Mouse (Mus musculus): ENCODE data around the gene Hist2h2aa1.
"Not testable (repeated sequence)": the region's sequence is repeated elsewhere in the genome, so short reads cannot be mapped to it uniquely, and the experiment has no call there.

Hist2h2aa1 gene

DNA sequence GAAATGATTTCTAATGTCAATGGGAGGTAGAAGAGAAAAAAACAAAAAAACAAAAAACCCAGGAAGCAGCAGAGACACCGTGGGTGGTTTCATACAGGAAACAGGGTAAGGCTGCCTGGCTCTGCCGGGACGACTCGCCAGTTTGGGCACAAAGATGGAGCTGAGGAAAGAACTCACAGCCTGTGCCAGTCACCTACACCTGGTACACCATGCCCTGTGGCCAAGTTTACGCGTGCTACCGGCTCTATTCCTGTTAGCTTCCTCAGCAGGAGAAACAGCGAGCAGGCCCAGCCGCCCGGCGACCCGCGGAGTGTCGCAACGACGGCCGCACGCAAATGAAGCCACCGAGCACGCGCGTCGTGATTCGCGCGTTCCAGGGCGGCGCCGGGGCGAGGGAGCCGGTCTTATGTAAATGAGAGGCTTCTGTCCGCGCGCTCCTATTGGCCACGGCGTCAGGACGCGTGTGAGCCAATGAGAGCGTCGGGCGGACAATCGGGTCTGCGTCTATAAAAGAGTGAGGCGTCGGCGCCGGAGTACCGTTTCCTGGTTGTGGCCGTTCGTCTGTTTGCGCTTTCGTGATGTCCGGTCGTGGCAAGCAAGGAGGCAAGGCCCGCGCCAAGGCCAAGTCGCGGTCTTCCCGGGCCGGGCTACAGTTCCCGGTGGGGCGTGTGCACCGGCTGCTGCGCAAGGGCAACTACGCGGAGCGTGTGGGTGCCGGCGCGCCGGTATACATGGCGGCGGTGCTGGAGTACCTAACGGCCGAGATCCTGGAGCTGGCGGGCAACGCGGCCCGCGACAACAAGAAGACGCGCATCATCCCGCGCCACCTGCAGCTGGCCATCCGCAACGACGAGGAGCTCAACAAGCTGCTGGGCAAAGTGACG lies at the start of gene Hist2h2aa1:
TSS of gene Hist2h2aa1 (plus strand) at position 495 of the 884 bp plus-strand sequence.
- peak; percentile 84 for DNase-seq (ENCODE audit: low spot score)

DNA sequence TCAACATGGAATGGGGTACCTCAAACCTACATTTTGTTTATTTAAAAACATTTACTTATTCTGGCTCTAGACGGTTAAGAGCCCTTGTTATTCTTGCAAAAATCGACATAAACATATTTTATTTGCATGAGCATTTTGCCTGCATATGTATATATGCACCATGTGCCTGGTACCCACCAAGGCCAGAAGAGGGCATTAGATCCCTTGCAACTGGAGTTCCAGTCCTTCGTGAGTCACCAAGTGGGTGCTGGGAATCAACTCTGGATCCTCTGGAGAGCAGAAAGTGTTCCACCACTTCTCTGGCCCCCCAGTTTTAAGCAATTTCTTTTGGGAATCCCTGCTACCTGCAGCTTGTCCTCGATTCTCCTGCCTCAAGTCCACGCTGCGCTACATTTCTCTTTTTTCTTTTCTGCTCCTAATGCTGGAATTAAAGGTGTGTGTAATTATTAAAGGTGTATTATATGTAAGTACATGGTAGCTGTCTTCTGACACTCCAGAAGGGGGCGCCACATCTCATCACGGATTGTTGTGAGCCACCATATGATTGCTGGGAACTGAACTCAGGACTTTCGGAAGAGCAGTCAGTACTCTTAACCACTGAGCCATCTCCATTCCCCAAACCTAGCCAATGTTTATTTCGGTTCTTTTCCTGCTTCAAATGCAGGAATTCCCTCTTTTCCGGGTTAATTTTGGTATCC lies 49.5 kb upstream of the Hist2h2aa1 start:
- no peak for DNase-seq (ENCODE audit: low spot score)

GRCm38 (mm10) chr3:96196437-96197128 lies 48.7 kb upstream of the Hist2h2aa1 start:
- DNase-seq (ENCODE audit: low spot score): no peak

DNA sequence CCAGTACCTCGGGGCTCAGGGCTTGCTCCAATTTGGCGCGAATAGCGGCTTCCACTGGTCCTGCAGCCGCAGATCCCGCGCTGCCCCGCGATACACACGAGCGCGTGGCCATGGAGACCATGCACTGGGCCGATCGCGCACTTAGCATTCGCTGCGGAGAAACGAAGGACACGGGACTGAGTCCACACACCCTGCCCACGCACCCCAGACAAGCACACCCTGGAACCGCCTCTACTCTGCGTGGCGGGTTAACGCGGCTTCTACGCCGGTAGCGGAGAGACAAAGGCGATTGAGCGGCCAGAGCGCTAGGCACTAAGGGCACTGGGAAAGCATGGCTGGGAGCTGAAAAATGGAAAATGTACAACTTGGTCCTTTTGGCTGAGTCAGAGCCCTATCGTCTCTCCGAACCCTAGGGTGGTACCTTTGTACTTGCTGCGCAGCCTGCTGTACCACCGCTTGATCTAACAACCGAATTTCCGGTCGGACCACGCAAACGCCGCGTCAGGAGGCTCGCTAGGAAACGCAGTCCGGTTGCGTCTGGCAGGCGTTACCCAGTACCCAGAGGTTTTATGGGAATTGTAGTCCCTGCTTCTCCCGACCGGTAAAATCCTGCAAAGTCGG lies 48.1 kb upstream of the Hist2h2aa1 start:
- peak; percentile 85 for DNase-seq (ENCODE audit: low spot score)

DNA sequence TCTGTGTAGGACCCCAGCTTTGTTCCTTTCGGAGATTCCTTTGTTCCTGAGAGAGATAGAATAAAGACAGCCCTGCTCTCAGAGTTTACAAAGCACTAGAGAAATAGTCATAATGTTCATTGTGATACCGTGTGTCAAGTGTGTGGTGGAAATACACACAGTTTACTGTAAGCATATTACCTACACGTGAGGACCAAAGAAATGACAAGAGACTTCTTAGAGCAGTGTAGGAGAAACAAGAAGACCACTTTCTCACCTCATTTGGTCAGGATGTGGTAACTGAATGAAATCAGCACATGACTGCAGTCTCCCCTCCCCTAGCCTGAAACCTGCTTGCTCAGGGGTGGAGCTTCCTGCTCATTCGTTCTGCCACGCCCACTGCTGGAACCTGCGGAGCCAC lies 47.1 kb upstream of the Hist2h2aa1 start:
- no peak for DNase-seq (ENCODE audit: low spot score)

DNA sequence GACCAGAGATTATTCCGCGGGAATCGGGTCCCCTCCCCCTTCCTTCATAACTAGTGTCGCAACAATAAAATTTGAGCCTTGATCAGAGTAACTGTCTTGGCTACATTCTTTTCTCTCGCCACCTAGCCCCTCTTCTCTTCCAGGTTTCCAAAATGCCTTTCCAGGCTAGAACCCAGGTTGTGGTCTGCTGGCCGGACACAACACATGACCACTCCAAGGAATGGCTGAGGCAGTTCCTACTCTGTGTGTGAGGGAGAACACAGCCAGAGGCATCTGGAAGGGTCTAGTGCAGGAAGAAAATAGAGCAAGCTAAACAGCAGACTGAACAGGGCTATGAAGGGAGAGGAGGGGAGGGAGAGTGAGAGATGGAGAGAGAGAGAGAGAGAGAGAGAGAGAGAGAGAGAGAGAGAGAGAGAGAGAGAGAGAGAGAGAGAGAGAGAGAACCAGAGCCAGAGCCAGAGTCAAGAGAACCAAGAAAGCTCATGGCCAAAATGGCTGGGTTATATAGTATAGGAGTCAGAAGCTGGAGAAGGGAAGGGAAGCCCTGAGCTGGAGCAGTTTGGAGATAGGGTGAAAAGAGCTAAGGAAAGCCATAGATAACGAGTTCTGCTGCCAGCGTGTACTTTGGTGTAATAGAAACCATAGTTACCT lies 46.6 kb upstream of the Hist2h2aa1 start:
- DNase-seq (ENCODE audit: low spot score): not testable (repeated sequence)

DNA sequence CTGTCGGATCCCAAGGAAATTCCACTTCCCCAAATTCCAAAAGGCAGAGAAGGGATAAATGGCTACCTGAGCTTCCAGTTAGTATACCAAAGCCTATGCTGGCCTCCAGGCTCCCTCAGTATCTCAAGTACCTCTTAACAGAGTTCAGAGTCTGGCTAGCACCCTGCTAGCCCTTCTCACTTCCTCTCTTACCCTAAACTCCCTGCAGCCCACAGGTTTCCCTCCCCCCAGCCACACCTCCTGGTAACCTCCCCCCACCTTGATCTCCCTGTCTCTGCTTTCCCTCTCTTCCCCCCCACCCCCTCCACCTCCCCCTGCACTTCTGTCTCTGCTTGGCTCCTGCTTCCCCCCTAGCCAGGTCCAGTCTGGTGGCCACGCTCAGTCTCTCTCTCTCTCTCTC lies 45.6 kb upstream of the Hist2h2aa1 start:
- DNase-seq (ENCODE audit: low spot score): no peak

DNA sequence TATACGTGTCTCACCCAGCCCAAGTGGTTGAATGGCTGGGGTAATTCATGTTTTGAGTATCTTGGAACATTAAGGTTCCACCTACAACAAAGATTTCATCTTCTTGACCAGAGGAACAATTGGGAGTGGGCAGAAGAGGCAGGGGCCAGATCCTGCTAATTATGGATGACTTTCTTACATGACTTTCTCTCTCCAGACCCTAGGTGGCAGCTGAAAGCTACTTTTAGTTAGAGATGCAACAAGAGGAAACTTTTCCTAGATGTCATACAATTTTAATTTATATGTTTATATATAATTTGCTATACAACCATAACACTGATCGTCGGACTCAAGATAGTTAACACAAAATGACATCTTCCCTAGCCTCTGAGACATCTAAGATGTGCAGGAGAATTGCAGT lies 37.5 kb upstream of the Hist2h2aa1 start:
- DNase-seq (ENCODE audit: low spot score): no peak

DNA sequence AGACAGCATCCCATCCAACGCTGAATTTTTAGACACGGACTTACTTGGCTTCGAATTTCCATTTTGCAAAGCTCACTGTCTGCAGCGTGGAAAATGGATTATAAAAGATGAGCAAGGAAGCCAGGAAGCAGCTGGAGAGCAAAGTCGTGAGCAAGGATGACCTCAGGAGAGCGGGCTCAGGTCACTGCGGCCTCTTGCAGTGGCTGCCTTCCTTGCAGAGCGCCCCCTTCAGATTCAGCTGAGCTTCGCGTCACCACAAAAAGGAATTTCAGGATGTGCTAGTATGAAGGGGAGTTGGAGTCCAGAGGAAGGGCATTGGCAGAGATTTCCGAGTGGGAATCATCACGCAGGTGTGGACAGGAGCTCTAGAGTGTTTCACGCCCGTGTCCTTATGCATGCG lies 36.1 kb upstream of the Hist2h2aa1 start:
- DNase-seq (ENCODE audit: low spot score): peak; percentile 59

DNA sequence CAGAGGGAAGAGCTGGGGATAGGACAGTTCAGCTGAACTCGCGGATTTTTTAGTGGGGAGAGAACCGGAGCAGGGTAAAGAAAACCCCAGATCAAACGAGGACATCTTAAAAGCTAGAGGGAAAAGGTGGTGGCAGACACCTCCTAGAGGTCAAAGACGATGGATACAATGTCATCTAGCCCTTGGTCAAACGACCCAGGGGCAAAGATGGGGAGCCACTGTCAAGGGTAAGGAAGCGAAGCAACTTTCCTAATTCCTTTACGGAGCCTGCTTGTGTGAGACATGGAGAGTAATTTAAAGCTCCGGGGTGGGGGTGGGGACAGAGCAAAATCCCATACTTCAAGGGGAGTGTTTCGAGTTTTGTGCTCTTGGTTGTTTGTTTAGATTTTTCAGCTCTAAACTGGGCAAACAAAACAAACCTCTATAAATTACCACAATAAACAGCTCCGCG lies 26.1 kb upstream of the Hist2h2aa1 start:
- DNase-seq (ENCODE audit: low spot score): no peak

DNA sequence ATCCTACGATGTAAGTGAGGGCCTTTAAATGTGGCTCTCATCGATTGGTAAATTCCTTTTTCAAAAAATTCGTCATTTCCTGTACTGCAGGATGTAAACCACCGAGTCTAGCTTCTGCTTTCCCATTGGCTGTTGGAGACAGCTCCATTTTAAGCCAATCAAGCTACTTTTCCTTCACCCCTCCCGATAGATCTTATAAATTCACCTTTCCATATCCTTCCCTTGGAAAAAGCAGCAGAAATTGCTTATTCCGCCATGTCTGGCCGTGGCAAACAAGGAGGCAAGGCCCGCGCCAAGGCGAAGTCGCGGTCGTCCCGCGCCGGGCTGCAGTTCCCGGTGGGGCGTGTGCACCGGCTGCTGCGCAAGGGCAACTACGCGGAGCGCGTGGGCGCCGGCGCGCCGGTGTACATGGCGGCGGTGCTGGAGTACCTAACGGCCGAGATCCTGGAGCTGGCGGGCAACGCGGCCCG lies 25.6 kb upstream of the Hist2h2aa1 start, which contains the start of the genes Bola1 and Hist2h2ab:
TSS of gene Bola1 (minus strand) at position 49 of the 470 bp plus-strand sequence.
TSS of gene Hist2h2ab (plus strand) at position 205 of the 470 bp plus-strand sequence.
- peak; percentile 70 for DNase-seq (ENCODE audit: low spot score)

DNA sequence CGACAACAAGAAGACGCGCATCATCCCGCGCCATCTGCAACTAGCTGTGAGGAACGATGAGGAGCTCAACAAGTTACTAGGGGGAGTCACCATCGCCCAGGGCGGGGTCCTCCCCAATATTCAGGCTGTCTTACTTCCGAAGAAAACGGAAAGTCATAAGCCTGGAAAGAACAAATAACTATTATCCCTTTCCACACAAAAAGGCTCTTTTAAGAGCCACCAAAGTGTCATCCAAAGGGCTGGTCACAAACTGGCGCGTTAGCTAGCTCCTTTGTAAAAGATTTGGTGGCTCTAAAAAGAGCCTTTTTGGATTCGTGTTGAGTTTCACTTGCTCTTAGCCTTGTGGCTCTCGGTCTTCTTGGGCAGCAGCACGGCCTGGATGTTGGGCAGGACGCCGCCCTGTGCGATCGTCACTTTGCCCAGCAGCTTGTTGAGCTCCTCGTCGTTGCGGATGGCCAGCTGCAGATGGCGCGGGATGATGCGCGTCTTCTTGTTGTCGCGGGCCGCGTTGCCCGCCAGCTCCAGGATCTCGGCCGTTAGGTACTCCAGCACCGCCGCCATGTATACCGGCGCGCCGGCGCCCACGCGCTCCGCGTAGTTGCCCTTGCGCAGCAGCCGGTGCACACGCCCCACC lies 25.0 kb upstream of the Hist2h2aa1 start:
- peak; percentile 53 for DNase-seq (ENCODE audit: low spot score)

- DNase-seq (ENCODE audit: low spot score): peak; percentile 73
Measured at GRCm38 (mm10) chr3:96220765-96221639, 24.3 kb upstream of the Hist2h2aa1 start, which contains the start of the genes Hist2h2ac and Hist2h2be. TSS of gene Hist2h2ac (minus strand) at chr3:96220880. TSS of gene Hist2h2be (plus strand) at chr3:96221119.

GRCm38 (mm10) chr3:96221640-96222038 lies 23.7 kb upstream of the Hist2h2aa1 start:
- DNase-seq (ENCODE audit: low spot score): no peak

DNA sequence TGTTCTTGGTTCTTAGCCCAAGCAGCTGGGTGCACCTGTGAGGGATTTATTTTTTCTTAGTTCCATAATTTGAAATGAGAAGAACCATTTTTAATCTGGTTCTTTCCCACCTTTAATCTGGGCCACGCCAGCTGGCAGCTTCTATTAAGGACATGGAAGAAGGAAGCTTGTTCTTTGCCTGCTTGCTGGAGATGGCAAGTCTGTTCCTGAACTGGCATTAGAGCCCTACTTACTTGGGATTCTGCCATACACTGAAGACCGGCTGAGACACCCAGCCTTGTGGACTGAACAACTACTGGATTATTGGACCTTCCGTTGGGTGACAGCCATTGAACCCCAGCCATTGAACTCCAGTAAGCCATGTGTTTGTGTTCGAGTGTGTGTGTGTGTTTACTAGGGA lies 22.5 kb upstream of the Hist2h2aa1 start:
- DNase-seq (ENCODE audit: low spot score): no peak

DNA sequence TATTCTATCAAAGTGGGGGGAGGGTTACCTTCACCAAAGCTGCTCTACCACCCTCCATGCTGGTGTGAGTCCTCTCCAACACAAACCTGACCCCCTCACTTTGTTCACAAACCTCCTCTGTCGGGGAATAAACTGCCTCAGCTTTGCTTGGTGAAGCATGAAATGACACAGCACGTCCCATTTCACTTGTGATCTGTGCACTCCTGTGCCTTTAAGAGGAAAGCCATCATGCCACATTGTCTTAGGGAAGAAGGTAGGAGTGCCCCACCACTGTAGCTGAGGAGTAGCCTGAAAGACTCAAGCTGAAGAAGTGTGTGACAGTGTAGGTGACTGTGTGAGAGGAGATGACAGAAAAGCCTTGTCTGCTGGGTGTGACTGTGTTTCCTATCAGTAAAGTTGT lies 19.9 kb upstream of the Hist2h2aa1 start:
- no peak for DNase-seq (ENCODE audit: low spot score)

DNA sequence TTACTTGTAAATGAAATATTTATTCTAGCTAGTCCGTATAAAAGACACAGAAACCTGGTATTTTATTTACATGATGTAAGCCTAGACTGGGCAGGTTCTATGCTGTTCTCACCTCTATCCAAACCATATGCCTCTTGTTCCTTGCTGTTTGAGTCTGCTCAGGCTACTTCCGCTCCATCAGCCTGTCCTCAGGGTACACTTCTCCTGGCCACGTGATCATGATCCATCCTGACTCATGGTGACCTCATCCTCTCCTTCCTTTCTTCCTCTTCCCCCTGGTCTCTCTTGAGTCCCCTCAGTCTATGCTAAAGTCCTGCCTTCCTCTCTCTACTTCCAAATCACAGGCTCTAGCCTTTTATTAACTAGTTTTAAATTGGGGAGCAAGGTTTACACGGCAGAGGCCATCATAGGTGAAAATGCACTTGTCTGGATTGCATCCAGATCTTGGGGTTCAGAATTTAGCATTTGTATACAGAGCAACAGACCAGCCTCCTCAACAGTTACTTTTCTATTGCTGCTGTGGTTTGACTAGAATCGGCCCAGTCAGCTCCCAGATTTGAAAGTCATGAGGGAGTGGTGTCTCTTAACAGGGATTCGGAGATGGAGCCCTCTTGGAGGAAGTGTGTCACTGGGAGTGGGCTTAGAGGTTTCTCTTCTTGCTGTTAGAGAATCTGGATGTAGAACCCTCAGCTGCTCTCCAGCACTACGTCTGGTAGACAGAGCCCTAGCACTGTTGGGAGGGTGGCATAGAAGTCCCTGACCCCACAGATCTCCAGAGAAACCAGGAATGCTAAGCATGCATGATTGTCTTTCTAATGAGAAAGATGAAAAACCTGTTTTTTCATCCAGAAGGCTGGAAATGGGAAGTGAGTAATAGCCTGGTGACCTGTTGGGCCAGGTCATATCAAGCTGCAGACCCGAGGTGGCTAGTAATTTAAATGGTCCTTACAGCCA lies 18.3 kb upstream of the Hist2h2aa1 start:
- DNase-seq (ENCODE audit: low spot score): no peak

DNA sequence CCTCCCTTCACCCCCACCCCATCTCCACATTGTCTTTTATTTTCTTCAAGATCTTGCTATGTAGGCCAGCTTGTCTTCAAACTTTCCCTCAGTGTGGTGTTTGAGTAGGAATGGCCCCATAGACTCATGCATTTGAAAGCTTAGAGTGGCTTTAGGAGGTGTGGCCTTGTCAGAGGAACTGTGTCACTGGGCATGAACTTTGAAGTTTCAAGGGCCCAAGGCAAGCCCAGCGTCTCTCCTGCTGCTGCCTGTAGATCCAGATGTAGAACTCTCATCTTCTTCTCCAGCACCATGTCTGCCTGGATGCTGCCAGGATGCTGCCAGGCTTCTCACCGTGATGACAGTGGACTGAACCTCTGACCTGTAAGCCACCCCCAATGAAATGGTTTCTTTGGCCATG lies 16.5 kb upstream of the Hist2h2aa1 start:
- no peak for DNase-seq (ENCODE audit: low spot score)
